Mouse (Mus musculus) spleen, adult 12 weeks (tissue): ENCODE results near the gene Skap1.

ENCODE experiments used
- DNase-seq: peaks from one replicate; pipeline ENCODE4 v3.0.0; 2022; ENCODE audit warnings: low spot score

Skap1 gene

GRCm38 (mm10) chr11:96463986-96464715, at the start of gene Skap1:
Skap1 (plus strand) TSS chr11:96464593.
- no peak for DNase-seq

- no peak for DNase-seq
These were observed 43.3 kb upstream of the Skap1 start for GRCm38 (mm10) chr11:96421074-96421473.

- no peak for DNase-seq
These were observed 42.7 kb upstream of the Skap1 start for GRCm38 (mm10) chr11:96421517-96422265.

- no peak for DNase-seq
These were observed 39.2 kb upstream of the Skap1 start for GRCm38 (mm10) chr11:96425193-96425592.

GRCm38 (mm10) chr11:96426191-96426590, 38.2 kb upstream of the Skap1 start:
- no peak for DNase-seq

GRCm38 (mm10) chr11:96426805-96427204, 37.6 kb upstream of the Skap1 start:
- DNase-seq, result no peak

GRCm38 (mm10) chr11:96429062-96429461, 35.3 kb upstream of the Skap1 start:
- no peak for DNase-seq

- DNase-seq, result no peak
These were observed 34.5 kb upstream of the Skap1 start for GRCm38 (mm10) chr11:96429891-96430290.

- DNase-seq, result no peak
These were observed 32.5 kb upstream of the Skap1 start for GRCm38 (mm10) chr11:96431871-96432270.

- no peak for DNase-seq
These were observed 29.5 kb upstream of the Skap1 start for GRCm38 (mm10) chr11:96434888-96435287.

GRCm38 (mm10) chr11:96436525-96436924, 27.9 kb upstream of the Skap1 start:
- DNase-seq, result no peak

- peak; percentile 39 for DNase-seq
These were observed 25.6 kb upstream of the Skap1 start for GRCm38 (mm10) chr11:96438787-96439186.

GRCm38 (mm10) chr11:96441546-96442185, 22.7 kb upstream of the Skap1 start:
- peak; percentile 23 for DNase-seq

GRCm38 (mm10) chr11:96442468-96442867, 21.9 kb upstream of the Skap1 start:
- no peak for DNase-seq

GRCm38 (mm10) chr11:96447931-96448330, 16.5 kb upstream of the Skap1 start:
- DNase-seq, result no peak

GRCm38 (mm10) chr11:96455111-96455510, 9.3 kb upstream of the Skap1 start:
- DNase-seq, result no peak

- no peak for DNase-seq
These were observed 8.6 kb upstream of the Skap1 start for GRCm38 (mm10) chr11:96455699-96456326.

GRCm38 (mm10) chr11:96456508-96457305, 7.7 kb upstream of the Skap1 start:
- no peak for DNase-seq

GRCm38 (mm10) chr11:96461766-96462165, 2.6 kb upstream of the Skap1 start:
- no peak for DNase-seq

GRCm38 (mm10) chr11:96462191-96462752, 2.1 kb upstream of the Skap1 start:
- DNase-seq, result no peak

GRCm38 (mm10) chr11:96464716-96465060, 295 bp downstream of the Skap1 start:
- DNase-seq, result no peak
